Mouse (Mus musculus): Measurements from ENCODE around the gene Tmcc2. TPM values are rescaled to one million over a fixed set of nuclear protein-coding genes. Genes with fewer than 3 reads are reported as not detected.

The Tmcc2 gene
- total and polyA plus RNA-seq, 3 experiments, result 0.14 to 0.34 TPM; not detected in 1

DNA sequence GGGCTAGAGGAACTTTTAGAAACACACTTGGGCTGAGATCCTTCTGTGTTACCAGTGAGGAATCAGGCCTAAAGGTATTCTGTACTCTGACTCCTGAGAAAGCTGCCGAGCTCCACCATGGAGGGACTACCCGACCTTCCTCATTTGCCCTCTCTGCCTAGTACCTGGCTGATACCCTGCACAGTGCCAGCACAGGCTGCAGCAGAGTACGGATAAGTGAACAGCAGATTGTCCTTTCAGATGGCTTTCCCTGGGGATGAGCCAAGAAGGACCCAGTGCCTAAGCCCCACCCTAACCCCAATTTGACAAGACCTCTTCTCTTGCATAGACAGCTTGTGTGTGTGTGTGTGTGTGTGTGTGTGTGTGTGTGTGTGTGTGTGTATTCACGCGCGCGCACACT lies 82.4 kb downstream of the Tmcc2 start:
- no peak overlapping the region for H3K4me2 ChIP-seq (ENCODE audit: insufficient read depth, low read depth, poor library complexity, severe bottlenecking)
- no peaks in the 10 kb centered on the region for H3K79me2 ChIP-seq (replicated peaks; ENCODE audit: control insufficient read depth, extremely low read depth, insufficient read depth, poor library complexity, severe bottlenecking)
- no peak overlapping the region for H3K27ac ChIP-seq (ENCODE audit: insufficient read depth, low read depth)
- H3K27me3 ChIP-seq (replicated peaks), result peaks cover 44% of the 10 kb centered on the region
- peaks cover 0 to 23% of the 10 kb centered on the region in 2 experiments for H3K4me1 ChIP-seq (ENCODE audit: control insufficient read depth in 1 of 2, insufficient read depth in 2 of 2)
- dilution Hi-C loops (cut with MboI; ENCODE audit: extremely low pct_ligation_motif_present, extremely low pct_unique_long_range_greater_than_20kb, low sequenced_read_pairs) (no loop called here), in situ Hi-C loops (cut with MboI; ENCODE audit: low pct_ligation_motif_present, low pct_unique_long_range_greater_than_20kb, low sequenced_read_pairs) (loop anchor here (10.0 kb wide), 1 partner anchor 54 kb away; no protein-coding TSS in a partner anchor)
- no peak for TF ChIP-seq PAX5 (IDR thresholded peaks at IDR 0.05; ENCODE audit: low read length)
- no peak for TF ChIP-seq TCF12 (IDR thresholded peaks at IDR 0.05; ENCODE audit: low read depth, low read length)
- no peak for TF ChIP-seq IRF4 (IDR thresholded peaks at IDR 0.05; ENCODE audit: low read depth, low read length)
- no peak for TF ChIP-seq TBP (conservative IDR thresholded peaks at IDR 0.05; ENCODE audit: low read depth, low read length)
- TF ChIP-seq ZNF384 (IDR thresholded peaks at IDR 0.05; ENCODE audit: low read depth, low read length), result no peak
- TF ChIP-seq MEF2A (IDR thresholded peaks at IDR 0.05; ENCODE audit: borderline replicate concordance, low read depth, low read length), result no peak
- no peak for TF ChIP-seq MAFK (IDR thresholded peaks at IDR 0.05; ENCODE audit: insufficient replicate concordance, low read length)
- TF ChIP-seq RAD21 (IDR thresholded peaks at IDR 0.05; ENCODE audit: low read depth, low read length), result no peak
- TF ChIP-seq ZC3H11A (IDR thresholded peaks at IDR 0.05; ENCODE audit: low read depth, low read length), result no peak
- TF ChIP-seq CHD1 (IDR thresholded peaks at IDR 0.05; ENCODE audit: low read depth, low read length), result no peak
- no peak for TF ChIP-seq CHD2 (IDR thresholded peaks at IDR 0.05; ENCODE audit: low read length)
- no peak for TF ChIP-seq MYC (IDR thresholded peaks at IDR 0.05; ENCODE audit: low read depth, low read length)
- TF ChIP-seq POLR2A (IDR thresholded peaks at IDR 0.05; ENCODE audit: low read depth, low read length), result no peak
- TF ChIP-seq GABPA (IDR thresholded peaks at IDR 0.05; ENCODE audit: insufficient replicate concordance, low read depth, low read length), result no peak
- no peak for TF ChIP-seq USF1 (IDR thresholded peaks at IDR 0.05; ENCODE audit: low read depth, low read length)
- TF ChIP-seq USF2 (conservative IDR thresholded peaks at IDR 0.05; ENCODE audit: low read depth, low read length), result no peak
- TF ChIP-seq UBTF (IDR thresholded peaks at IDR 0.05; ENCODE audit: low read depth, low read length), result no peak
- no peak for TF ChIP-seq BHLHE40 (IDR thresholded peaks at IDR 0.05; ENCODE audit: low read depth, low read length)
- no peak for TF ChIP-seq MXI1 (IDR thresholded peaks at IDR 0.05; ENCODE audit: low read depth, low read length)
- H3K9ac ChIP-seq (ENCODE audit: insufficient read depth, low read depth), result no peak overlapping the region
- no peaks in the 10 kb centered on the region for H3K9me3 ChIP-seq (replicated peaks; ENCODE audit: low read length)
- no peak overlapping the region for H3K4me3 ChIP-seq (replicated peaks in 1 of 3; ENCODE audit: low read depth in 2 of 3, low read length in 2 of 3, poor library complexity in 1 of 3)
- no peaks in the 10 kb centered on the region for H3K36me3 ChIP-seq (replicated peaks in 1 of 2; ENCODE audit: control insufficient read depth in 1 of 2, insufficient read depth in 1 of 2, low read length in 1 of 2)
- DNase-seq (ENCODE audit: extremely low read depth), result no peak

DNA sequence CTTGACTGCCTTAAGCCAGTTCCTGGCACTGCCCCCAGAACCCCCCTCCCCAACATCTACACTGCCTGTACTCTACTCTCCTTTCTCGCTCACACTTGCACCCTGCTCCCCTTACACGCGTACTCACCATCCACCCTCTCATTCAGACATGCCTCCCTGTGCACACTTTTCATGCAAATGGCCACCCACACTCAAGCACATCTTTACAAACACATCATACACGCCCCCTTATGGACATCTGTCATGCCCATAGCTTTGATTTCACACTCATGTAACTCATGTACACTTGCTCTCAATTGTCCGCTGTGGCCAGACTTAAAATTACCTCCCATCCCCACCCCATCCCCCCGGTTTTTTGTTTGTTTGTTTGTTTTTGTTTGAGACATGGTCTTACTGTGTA lies 83.1 kb downstream of the Tmcc2 start:
- Histone ChIP-seq H3K79me2 (replicated peaks; ENCODE audit: control insufficient read depth, extremely low read depth, insufficient read depth, poor library complexity, severe bottlenecking) (no peaks in the 10 kb centered on the region), H3K4me1 (ENCODE audit: control insufficient read depth in 1 of 2, insufficient read depth in 2 of 2) (peaks cover 0 to 23% of the 10 kb centered on the region in 2 experiments), H3K4me3 (replicated peaks in 1 of 3; ENCODE audit: low read depth in 2 of 3, low read length in 2 of 3, poor library complexity in 1 of 3) (no peak overlapping the region), H3K36me3 (replicated peaks in 1 of 2; ENCODE audit: control insufficient read depth in 1 of 2, insufficient read depth in 1 of 2, low read length in 1 of 2) (no peaks in the 10 kb centered on the region), H3K27ac (ENCODE audit: insufficient read depth, low read depth) (no peak overlapping the region), H3K27me3 (replicated peaks) (peaks cover 51% of the 10 kb centered on the region), H3K4me2 (ENCODE audit: insufficient read depth, low read depth, poor library complexity, severe bottlenecking) (no peak overlapping the region), H3K9ac (ENCODE audit: insufficient read depth, low read depth) (no peak overlapping the region), H3K9me3 (replicated peaks; ENCODE audit: low read length) (no peaks in the 10 kb centered on the region)
- in situ Hi-C loops (cut with MboI; ENCODE audit: low pct_ligation_motif_present, low pct_unique_long_range_greater_than_20kb, low sequenced_read_pairs) (loop anchor here (10.0 kb wide), 1 partner anchor 53 kb away; no protein-coding TSS in a partner anchor), dilution Hi-C loops (cut with MboI; ENCODE audit: extremely low pct_ligation_motif_present, extremely low pct_unique_long_range_greater_than_20kb, low sequenced_read_pairs) (no loop called here)
- TF ChIP-seq EP300 (IDR thresholded peaks at IDR 0.05; ENCODE audit: low read length), result no peak
- no peak for TF ChIP-seq NRF1 (IDR thresholded peaks at IDR 0.05; ENCODE audit: low read depth, low read length)
- TF ChIP-seq SMC3 (IDR thresholded peaks at IDR 0.05; ENCODE audit: low read depth, low read length), result no peak
- no peak for DNase-seq (ENCODE audit: extremely low read depth)

Data from CH12.LX (cell line).